Mouse (Mus musculus): ENCODE measurements at regions not wholly inside any gene's neighbourhood (a gene's known extent, or its start where the extent isn't known, plus 50 kb on each side); places are given as distances from the start of the nearest gene placed in this dataset.

- Histone ChIP-seq H3K36me3 (ENCODE audit: control insufficient read depth, insufficient read depth) (no peaks in the 10 kb centered on the region), H3K27ac (ENCODE audit: low read depth, low read length) (no peak overlapping the region), H3K9ac (ENCODE audit: low read depth, low read length) (no peak overlapping the region), H3K4me1 (replicated peaks; ENCODE audit: control insufficient read depth, insufficient read depth, low read length) (no peaks in the 10 kb centered on the region), H3K27me3 (replicated peaks; ENCODE audit: control insufficient read depth, insufficient read depth, low read length) (no peaks in the 10 kb centered on the region), H3K9me3 (ENCODE audit: control insufficient read depth) (no peaks in the 10 kb centered on the region), H3K4me2 (replicated peaks; ENCODE audit: low read depth) (no peak overlapping the region), H3K4me3 (ENCODE audit: low read depth, low read length) (no peak overlapping the region)
- no peak for ATAC-seq
- WGBS: 32% methylated on average over 4 of the region's 4 CpGs
- TF ChIP-seq CTCF (IDR thresholded peaks at IDR 0.05; ENCODE audit: low read depth): no peak
These were observed 278.7 kb downstream of the Cenpw start for GRCm38 (mm10) chr10:29921658-29922057.

DNA sequence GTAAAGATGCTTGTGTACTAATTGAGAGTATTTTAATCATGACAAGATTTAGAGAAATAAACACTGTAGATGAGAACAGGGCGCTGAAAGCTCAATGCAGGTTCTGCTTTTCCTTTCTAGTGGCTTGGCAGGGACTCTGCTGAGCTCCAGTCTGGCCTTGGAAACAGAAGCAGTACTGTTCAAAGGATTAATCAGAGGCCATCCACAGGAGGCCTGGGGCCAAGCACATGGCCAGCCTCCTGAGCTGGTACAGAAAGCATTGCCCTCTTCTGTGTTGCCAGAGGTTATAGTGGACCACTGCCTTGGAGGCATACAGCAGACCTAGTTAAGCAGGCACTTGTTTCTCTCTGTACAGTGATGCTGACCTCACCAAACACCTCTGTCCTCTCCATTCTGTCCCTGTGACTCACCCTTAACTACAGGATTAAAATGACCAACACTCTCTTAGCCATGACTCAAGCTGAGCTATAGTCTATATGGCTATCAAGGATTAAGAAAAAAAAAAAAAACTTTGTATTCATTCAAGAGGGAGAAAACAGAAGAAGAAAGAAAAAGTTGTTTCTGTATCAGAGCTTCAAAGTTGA is 302.5 kb downstream of the Cenpw start:
- Histone ChIP-seq H3K9ac (ENCODE audit: low read depth, low read length) (no peak overlapping the region), H3K4me1 (replicated peaks; ENCODE audit: control insufficient read depth, insufficient read depth, low read length) (no peaks in the 10 kb centered on the region), H3K27ac (ENCODE audit: low read depth, low read length) (no peak overlapping the region), H3K4me2 (replicated peaks; ENCODE audit: low read depth) (no peak overlapping the region), H3K27me3 (replicated peaks; ENCODE audit: control insufficient read depth, insufficient read depth, low read length) (no peaks in the 10 kb centered on the region), H3K9me3 (ENCODE audit: control insufficient read depth) (no peaks in the 10 kb centered on the region), H3K36me3 (ENCODE audit: control insufficient read depth, insufficient read depth) (no peaks in the 10 kb centered on the region), H3K4me3 (ENCODE audit: low read depth, low read length) (no peak overlapping the region)
- 56% methylated on average over 1 of the region's 1 CpGs for WGBS
- ATAC-seq: no peak
- TF ChIP-seq CTCF (IDR thresholded peaks at IDR 0.05; ENCODE audit: low read depth): no peak

DNA sequence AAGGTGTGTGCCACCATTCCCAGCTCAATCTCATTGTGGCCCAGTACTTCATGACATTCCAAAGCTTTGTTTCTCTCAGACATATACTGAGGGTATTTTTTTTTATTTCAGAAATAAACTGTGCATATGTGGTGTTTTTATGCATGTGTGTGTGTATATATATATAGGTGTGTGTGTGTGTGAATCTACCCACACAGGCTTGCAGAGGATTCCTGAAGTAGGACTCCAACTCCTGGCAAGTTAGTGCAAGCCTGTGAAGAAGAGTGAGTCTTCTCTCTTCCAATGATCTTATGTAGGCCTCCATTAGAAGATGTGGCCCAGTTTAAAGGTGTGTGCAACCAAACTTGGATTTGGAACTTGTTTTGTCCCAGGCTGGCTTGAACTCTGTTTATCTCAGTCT is 328.9 kb upstream of the Rspo3 start:
- no peaks in the 10 kb centered on the region for H3K9me3 ChIP-seq (ENCODE audit: control insufficient read depth)
- no peak for ATAC-seq
- H3K4me2 ChIP-seq (replicated peaks; ENCODE audit: low read depth): no peak overlapping the region
- H3K27me3 ChIP-seq (replicated peaks; ENCODE audit: control insufficient read depth, insufficient read depth, low read length): no peaks in the 10 kb centered on the region
- no peak overlapping the region for H3K4me3 ChIP-seq (ENCODE audit: low read depth, low read length)
- TF ChIP-seq CTCF (IDR thresholded peaks at IDR 0.05; ENCODE audit: low read depth): no peak
- no peak overlapping the region for H3K27ac ChIP-seq (ENCODE audit: low read depth, low read length)
- no peaks in the 10 kb centered on the region for H3K4me1 ChIP-seq (replicated peaks; ENCODE audit: control insufficient read depth, insufficient read depth, low read length)
- H3K9ac ChIP-seq (ENCODE audit: low read depth, low read length): no peak overlapping the region
- no peaks in the 10 kb centered on the region for H3K36me3 ChIP-seq (ENCODE audit: control insufficient read depth, insufficient read depth)

DNA sequence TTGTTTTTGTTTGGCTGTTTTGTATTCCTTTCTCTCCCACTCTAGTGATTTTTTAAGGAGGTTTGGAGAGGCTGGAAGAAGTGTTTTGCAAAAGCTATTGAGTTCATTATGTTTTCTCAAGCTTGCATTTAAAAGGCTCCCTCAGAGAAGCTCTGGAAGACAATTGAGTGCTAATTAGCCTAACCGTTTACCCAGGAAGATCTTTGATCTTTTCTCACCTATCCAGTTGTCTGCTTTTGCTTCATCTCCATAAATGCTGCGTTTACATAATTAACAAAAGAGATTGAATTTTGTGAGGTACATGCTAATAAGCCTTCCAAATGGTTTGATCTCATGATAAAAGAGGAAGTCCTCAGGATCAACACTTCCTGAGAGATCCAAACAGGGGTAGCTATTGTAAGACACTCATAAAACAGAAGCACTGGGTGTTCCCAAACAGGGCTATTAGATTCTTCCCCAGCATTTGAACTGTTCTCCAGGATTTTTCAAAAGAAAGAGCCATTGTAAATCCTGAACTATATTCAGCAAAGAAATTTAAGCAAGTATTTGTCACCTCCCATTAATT is 320.2 kb upstream of the Rspo3 start:
- Histone ChIP-seq H3K27me3 (replicated peaks; ENCODE audit: control insufficient read depth, insufficient read depth, low read length) (no peaks in the 10 kb centered on the region), H3K4me2 (replicated peaks; ENCODE audit: low read depth) (no peak overlapping the region), H3K4me3 (ENCODE audit: low read depth, low read length) (no peak overlapping the region), H3K9ac (ENCODE audit: low read depth, low read length) (no peak overlapping the region), H3K36me3 (ENCODE audit: control insufficient read depth, insufficient read depth) (no peaks in the 10 kb centered on the region), H3K4me1 (replicated peaks; ENCODE audit: control insufficient read depth, insufficient read depth, low read length) (no peaks in the 10 kb centered on the region), H3K27ac (ENCODE audit: low read depth, low read length) (no peak overlapping the region), H3K9me3 (ENCODE audit: control insufficient read depth) (no peaks in the 10 kb centered on the region)
- no peak for ATAC-seq
- no peak for TF ChIP-seq CTCF (IDR thresholded peaks at IDR 0.05; ENCODE audit: low read depth)
- 21% methylated on average over 2 of the region's 2 CpGs for WGBS

- Histone ChIP-seq H3K9me3 (ENCODE audit: control insufficient read depth) (no peaks in the 10 kb centered on the region), H3K4me1 (replicated peaks; ENCODE audit: control insufficient read depth, insufficient read depth, low read length) (no peaks in the 10 kb centered on the region), H3K9ac (ENCODE audit: low read depth, low read length) (no peak overlapping the region), H3K27ac (ENCODE audit: low read depth, low read length) (no peak overlapping the region), H3K27me3 (replicated peaks; ENCODE audit: control insufficient read depth, insufficient read depth, low read length) (no peaks in the 10 kb centered on the region), H3K4me3 (ENCODE audit: low read depth, low read length) (no peak overlapping the region), H3K4me2 (replicated peaks; ENCODE audit: low read depth) (no peak overlapping the region), H3K36me3 (ENCODE audit: control insufficient read depth, insufficient read depth) (no peaks in the 10 kb centered on the region)
- no peak for ATAC-seq
- no peak for TF ChIP-seq CTCF (IDR thresholded peaks at IDR 0.05; ENCODE audit: low read depth)
- WGBS: 66% methylated on average over 2 of the region's 2 CpGs
These were observed 316.8 kb upstream of the Rspo3 start for GRCm38 (mm10) chr10:29852516-29852915.

GRCm38 (mm10) chr10:29824939-29825658 is 289.4 kb upstream of the Rspo3 start:
- H3K27ac ChIP-seq (ENCODE audit: low read depth, low read length): no peak overlapping the region
- no peak overlapping the region for H3K4me2 ChIP-seq (replicated peaks; ENCODE audit: low read depth)
- H3K4me3 ChIP-seq (ENCODE audit: low read depth, low read length): no peak overlapping the region
- 70% methylated on average over 5 of the region's 5 CpGs for WGBS
- no peak for TF ChIP-seq CTCF (IDR thresholded peaks at IDR 0.05; ENCODE audit: low read depth)
- H3K36me3 ChIP-seq (ENCODE audit: control insufficient read depth, insufficient read depth): no peaks in the 10 kb centered on the region
- H3K4me1 ChIP-seq (replicated peaks; ENCODE audit: control insufficient read depth, insufficient read depth, low read length): no peaks in the 10 kb centered on the region
- no peak for ATAC-seq
- no peaks in the 10 kb centered on the region for H3K9me3 ChIP-seq (ENCODE audit: control insufficient read depth)
- no peaks in the 10 kb centered on the region for H3K27me3 ChIP-seq (replicated peaks; ENCODE audit: control insufficient read depth, insufficient read depth, low read length)
- no peak overlapping the region for H3K9ac ChIP-seq (ENCODE audit: low read depth, low read length)

All from intestine, postnatal 0 days (tissue).